Mouse (Mus musculus): ENCODE data around the gene Id1.

GRCm38 (mm10) chr2:152776019-152776418 lies 40.0 kb downstream of the Id1 start:
- no peak for TF ChIP-seq POLR2A (IDR thresholded peaks at IDR 0.05; ENCODE audit: insufficient read length, low read depth)
- no peak for TF ChIP-seq MAX (IDR thresholded peaks at IDR 0.05; ENCODE audit: low read depth)

Measured in myocyte (in vitro differentiated cells).